Mouse (Mus musculus) ES-Bruce4 (cell line): ENCODE results near the gene Ccdc107.

Experiments used
- CTCF ChIP-seq: IDR thresholded peaks from one replicate; pipeline ENCODE4 v1.8.1; 2011; ENCODE audit warnings: low read depth, low read length
- POLR2A ChIP-seq: IDR thresholded peaks from one replicate; pipeline ENCODE4 v1.8.1; 2011; ENCODE audit warnings: low read length; ENCODE audit not compliant: insufficient read depth

GRCm38 (mm10) chr4:43513300-43513699, 20.6 kb downstream of the Ccdc107 start:
- TF ChIP-seq CTCF, result no peak
- no peak for TF ChIP-seq POLR2A
